Mouse (Mus musculus): Measurements from ENCODE around the gene Scml4. TPM values are rescaled to one million over a fixed set of nuclear protein-coding genes. Genes with fewer than 3 reads are reported as not detected.

The Scml4 gene
- total RNA-seq, 2 experiments from 2014 or later, result 0.59 to 1.1 TPM

DNA sequence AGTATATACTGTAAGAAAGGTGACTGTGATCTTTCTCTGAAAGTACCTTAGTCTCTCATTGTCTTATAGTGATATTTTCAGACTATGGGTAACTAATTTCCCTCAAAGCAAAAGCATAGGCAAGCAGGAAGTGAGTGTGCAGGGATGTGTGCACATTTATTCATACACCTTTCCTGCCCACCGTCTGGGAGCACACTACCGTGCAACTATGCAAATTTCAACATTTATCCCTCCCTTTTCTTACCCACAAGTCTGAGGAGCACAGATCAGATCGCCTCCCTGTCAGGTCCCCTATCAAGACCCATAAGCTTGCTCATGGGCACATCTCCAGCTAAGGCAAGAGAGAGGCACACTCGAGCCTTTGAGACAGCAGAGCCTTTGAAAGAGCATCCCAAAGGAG lies 41.2 kb downstream of the Scml4 start:
- DNase-seq (ENCODE audit: low spot score), result no peak

DNA sequence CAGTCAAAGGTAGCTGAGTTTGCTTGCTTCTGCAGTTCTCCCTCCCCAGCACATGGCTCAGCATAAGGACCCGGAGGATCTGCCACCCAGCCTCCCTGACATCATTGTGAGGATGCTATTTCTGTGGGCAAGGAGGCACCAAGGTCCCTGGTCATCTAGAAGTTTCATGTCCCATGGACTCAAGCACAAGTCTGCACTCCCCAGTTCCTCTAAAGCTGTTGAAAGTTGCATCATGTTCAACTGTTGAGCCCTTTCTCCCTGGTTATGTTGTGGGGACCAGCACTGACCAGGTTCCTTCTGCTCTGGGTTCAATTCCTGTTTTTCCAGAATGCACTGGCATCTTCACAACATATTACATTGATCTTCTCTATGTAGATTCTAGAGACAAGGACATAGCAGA lies 42.9 kb downstream of the Scml4 start:
- DNase-seq (ENCODE audit: low spot score), result no peak

GRCm38 (mm10) chr10:42908562-42908961 lies 48.4 kb downstream of the Scml4 start:
- DNase-seq (ENCODE audit: low spot score), result no peak

DNA sequence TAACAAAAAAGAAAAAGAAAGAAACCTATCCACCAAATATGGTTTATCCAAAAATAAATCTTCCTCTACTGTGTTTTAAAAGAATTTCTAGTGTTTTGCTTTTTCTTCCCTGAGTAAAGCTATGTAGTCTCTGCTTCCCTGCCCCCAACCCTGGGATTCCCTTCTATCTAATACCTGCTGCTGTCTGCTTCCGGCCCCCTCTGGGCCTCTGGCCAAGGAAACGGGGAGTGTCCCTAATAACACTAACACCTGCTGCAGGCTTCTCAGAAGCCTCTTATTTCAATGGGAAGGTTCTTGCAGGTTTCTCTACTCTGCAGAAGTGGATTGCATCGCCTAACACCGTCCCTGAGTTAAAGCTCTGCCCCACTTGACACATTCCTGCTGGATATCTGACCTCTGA lies 50.4 kb downstream of the Scml4 start:
- DNase-seq (ENCODE audit: low spot score), result no peak

DNA sequence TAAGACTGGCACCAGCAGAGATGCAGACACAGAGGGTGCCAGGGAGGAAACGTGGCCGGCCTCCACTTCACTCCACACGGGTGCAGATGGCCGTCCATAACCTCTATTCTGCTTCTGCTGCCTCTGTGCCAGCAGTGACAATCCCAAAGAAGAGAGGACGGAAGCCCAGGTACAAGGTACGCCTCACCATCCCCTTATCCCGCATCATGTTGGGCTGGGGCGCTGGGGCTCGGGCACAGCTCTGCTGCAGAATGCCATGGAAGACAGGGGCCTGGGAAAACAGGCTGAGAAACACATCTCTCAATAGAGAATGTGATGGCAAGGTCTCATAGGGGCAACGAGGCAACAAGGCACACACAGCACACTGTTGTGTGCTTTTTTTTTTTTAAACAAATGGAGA lies 51.9 kb downstream of the Scml4 start:
- no peak for DNase-seq (ENCODE audit: low spot score)

GRCm38 (mm10) chr10:42913196-42913595 lies 53.0 kb downstream of the Scml4 start:
- DNase-seq (ENCODE audit: low spot score), result no peak

- no peak for DNase-seq (ENCODE audit: low spot score)
These were observed 54.0 kb downstream of the Scml4 start for GRCm38 (mm10) chr10:42914146-42914545.

DNA sequence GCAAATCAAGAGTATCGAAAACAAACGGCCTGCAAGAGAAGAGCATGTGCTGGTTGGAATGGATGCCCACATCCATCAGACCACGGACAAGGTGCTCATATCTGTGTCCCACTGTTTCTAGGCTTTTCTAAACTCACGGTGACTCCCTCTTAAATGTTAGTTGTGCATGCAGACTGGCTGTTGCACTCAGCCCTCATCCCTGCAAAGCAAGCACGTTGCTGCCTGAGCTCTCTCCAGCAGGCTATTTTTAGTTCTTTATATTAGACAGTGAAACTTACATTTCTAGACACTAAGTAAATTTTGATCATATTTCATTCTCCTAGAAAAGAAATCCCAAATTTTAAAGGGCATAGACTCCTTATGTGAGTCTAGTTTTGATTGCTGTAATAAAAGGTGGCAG lies 57.2 kb downstream of the Scml4 start:
- no peak for DNase-seq (ENCODE audit: low spot score)

DNA sequence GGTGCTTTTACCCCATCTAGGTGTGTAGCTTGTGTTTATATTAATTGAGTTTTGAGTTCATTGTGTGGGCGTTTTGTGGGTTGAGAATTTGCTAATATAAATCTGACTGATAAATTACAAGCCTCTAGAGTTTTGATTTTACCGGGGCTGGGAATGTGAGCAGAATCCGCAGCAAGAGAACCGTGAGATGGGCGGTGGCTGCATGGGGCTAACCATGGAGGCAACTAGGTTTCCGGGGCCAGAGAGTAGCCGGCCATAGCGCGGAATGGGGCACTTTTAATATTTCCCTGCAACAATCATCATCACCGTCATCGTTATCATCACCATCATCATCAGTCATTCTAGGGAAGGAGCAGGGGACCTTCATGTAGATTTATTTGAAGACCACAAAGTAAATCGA lies 59.6 kb downstream of the Scml4 start:
- no peak for DNase-seq (ENCODE audit: low spot score)

DNA sequence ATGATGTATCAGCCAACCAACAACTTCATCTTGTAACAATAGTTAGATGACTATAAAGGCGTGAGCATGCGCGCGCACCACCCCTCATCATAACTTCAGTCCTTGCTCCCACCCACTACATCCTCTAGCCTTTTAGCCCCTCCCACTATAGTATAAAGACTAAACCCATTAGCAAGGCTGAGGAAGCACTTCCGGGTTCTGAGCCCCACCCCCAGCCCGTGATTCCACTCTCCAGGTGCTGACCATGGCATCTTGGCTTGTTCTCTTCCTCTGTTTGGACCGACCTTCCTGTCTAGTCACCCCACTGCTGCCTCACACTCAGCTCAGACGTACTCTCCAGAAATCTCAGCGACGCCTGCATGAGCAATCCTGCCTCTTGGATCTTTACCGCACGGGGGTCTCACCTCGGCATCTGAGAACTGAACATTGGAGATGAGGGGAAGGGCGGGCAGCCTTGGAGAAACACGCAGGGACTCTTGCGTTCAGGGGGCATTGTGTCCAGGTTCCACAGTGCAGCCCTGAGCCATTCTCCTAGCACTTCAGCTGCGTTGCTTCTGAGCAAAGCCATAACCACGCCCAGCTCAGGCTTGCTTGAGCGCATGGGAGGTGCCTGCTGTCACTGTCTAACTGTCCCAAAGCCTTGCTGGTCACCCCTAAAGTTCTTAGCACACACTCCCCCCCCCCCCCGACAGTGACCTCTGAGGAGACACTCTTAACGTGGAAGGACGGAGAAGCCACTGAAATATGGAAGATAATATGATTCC lies 65.1 kb downstream of the Scml4 start:
- no peak for DNase-seq (ENCODE audit: low spot score)

GRCm38 (mm10) chr10:42930121-42930650 lies 70.0 kb downstream of the Scml4 start:
- DNase-seq (ENCODE audit: low spot score), result no peak

DNA sequence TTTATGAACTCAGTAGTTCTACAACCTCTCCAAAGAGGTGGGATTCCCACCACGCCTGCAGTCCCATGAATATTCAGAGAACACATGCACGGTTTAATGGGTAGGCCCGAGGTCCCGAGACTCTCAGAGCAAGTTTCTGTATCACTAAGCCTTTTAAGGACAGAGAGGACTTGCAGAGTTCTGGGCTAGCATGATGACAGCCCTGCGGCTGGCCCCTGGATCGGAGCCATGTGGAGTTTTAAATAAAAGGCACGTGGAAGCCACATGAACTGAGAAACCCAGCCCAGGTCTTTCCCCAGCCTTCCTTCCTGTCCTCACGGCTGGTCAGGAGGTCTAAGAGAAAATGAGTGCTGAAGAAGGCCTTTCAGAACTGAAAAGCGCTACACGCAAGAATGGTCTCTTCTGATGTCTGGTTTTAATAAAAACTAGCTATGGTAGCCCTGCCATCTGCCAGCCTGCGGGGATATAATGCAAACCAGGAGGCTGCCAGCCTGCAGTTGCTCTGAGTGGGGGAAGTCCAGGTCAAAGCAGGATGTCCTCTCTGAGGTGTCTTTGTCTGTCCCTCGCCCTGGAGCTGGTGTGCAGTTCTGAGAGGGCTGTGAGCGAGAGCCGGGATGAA lies 72.8 kb downstream of the Scml4 start:
- no peak for DNase-seq (ENCODE audit: low spot score)

DNA sequence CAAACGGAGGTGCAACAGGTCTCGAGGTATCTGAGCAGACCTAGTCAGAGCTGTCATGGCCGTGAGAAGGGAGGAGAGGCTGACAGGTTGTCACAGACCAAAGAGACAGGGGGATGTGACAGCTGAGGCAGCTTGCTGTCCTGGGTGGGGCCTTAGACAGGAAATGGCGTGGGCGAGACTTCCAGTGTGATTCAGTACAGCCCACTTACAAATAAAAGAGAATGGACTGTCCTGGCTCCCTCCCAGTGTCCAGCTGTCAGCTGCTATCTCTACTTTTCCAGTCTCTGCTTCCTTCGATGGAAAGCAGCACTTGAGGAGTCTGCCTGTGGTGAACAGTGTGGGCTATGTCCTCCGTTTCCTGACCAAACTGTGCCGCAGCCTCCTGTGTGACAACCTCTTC lies 74.5 kb downstream of the Scml4 start:
- no peak for DNase-seq (ENCODE audit: low spot score)

DNA sequence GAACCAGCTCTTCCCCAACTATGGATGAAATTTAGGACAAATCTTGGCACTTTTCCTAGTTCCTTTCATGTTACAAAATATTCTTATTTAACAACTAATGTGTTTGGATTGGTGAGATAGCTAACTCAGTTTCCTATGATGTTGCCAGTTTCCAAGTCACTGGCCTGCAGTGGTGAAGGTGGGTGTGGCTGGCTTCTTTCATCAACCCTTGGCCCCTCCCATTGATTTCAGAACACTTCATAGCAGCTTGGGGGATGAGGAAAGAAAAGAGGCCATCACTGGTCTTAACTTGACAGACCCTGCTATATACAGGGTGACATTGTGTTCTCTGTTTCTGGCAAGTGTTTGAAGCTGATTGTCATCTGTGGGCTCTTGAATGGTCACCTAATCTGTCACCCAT lies 76.0 kb downstream of the Scml4 start:
- no peak for DNase-seq (ENCODE audit: low spot score)

- no peak for DNase-seq (ENCODE audit: low spot score)
These were observed 78.2 kb downstream of the Scml4 start for GRCm38 (mm10) chr10:42938361-42938760.

DNA sequence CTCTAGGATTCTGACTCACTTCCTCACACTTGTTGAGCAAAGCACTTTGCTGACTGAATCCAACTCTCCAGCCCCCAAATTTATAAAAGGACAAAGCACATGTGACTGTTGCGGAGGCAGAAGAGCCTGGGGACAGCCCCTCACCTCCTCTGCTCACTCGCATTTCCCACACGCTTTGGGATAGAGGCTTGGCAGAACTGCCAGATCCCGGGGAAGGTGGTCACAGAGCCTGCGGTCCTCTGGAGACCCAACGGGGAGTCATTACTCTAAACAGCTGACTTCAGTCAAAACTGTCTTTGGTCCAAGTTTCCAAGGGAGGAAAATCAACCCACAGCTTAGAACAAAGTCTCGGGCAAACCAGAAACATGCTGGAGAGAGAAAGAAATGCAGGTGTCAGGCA lies 79.5 kb downstream of the Scml4 start:
- DNase-seq (ENCODE audit: low spot score), result no peak

DNA sequence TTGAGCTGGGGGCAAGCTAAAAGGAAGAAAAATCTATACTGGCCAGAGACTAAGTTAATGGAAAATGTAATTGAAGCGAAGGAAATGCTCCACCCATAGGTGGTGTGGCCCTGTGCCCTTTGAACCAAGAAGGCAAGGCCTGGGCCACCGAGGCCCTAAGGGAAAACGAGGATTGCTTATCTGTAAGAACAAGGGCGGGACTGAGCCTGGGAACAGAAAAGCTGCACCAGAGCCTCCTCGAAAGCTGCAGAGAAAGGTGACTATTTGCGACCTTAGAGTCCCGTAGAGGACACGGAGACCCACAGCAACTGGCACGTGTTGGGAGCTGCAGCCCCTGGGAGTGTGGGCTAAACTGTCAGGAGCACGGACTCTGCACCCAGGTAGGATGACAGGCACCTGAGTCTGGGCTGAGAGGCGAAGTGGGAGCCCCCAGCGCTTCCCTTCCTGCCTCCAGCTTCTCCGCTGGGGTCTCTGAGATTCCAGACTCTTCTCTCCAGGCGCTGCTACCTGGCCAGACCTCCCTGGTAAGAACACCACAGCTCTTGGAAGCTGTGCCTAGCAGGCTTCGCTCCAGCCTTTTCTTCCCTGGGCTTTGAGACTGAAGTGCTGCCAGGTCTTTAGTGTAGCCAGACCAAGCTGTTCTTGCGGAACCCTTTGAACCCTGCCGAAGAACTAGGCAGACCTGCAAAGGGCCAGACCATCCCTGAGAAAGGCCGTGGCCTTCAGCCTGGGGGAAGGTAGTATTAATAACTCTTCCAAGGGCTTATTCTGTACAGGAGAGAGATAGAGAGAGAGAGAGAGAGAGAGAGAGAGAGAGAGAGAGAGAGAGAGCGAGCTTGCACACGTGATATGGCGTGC lies 80.3 kb downstream of the Scml4 start:
- DNase-seq (ENCODE audit: low spot score), result no peak

DNA sequence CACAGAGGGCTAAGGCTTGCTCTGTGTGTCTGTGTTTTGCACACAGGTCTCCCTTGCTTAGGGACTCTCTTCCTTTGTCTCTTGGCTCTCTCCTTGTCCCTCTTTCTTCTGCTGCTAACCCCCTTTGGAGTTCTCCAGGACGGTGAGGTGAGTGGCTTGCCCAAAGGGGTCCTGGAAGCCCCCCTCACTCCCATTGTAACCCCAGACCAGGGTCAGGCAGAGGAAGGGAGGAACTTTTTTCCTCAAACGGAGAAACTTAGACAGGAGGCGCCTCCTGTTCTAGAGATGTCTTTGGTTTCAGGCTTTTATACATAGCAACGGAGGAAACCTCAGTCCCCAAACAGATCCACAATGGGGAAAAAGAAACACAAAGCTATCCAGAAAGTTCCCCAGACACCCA lies 81.1 kb downstream of the Scml4 start:
- no peak for DNase-seq (ENCODE audit: low spot score)

DNA sequence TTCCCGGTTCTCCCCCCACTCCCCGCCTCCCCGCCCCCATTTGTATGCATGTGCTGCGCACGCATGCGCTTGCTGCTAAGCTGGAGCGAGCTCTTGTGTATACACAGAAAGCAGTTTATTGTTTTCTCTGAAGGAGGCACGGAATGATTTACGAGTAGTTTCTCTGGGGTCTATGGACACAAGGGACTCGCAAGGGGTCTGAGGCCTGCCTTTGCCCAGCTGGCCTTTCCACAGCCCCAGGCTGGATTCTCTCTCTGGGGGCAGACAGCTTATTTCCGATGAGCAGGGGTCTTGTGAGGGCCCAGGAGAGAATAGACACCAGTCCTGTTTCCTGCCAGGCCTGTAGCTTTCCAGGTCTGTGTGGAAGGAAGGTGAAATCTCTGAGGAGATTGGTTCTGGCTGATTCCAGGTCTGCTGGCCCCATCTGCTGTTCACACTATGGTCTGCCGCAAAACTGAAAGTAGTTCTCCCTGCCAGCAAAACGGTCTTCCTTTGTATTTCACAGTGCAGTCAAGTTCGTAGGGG lies 81.6 kb downstream of the Scml4 start:
- DNase-seq (ENCODE audit: low spot score), result peak; percentile 76

DNA sequence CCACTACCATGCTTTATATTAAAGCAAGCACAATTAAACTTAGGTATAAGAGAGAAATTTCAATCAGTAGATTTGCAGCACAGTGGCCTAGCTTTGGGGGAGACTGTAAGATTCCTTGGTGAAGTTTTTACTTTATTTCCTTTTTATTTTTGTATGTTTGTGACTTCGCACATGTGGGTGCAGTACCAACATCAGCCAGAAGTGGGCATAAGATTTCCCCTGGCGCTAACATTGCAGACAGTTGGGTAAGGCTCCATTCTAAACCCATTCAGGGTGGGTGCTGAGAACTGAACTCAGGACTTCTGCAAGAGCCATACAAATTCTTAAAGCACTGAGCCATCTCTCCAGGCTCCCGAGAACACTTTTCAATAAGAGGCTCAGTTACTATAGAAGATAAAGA lies 82.1 kb downstream of the Scml4 start:
- no peak for DNase-seq (ENCODE audit: low spot score)

DNA sequence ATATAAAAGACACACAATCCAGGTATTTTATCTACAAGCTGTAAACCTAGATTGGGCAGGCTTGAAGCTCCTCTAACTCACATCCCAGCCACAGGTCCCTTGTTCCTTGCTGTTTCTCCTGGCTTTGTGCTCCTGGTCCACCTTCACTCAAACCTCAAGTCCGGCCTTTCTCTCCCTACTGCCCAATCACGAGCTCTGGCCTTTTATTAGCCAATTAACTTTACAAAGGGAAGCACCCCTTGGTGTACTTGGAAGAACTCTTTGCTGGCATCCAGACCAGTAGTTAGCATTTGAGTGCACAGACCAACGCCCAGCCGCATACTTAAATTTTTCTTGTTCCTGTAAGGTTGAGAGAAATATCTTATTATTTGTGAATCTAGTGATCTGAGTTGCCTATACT lies 85.1 kb downstream of the Scml4 start:
- no peak for DNase-seq (ENCODE audit: low spot score)

DNA sequence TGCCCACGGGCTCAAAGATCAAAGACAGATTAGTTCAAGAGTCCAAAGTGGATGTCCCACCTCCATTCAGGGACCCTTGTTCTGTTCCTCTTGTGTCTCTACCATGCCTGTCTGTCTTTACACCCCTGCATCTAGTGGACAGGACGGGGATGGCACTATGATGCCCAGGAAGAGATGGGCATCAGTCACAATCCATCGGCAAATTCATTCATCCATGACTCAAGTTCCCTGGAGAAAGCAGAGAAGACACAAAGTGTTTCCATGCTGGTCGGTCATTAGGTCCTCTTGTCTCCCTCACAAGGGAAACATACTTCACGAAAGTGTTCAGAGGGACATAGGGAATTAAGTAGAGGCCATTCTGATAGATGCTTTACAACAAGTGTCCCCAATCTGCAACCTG lies 87.2 kb downstream of the Scml4 start:
- DNase-seq (ENCODE audit: low spot score), result no peak
